Mouse (Mus musculus) heart, embryonic 13.5 days (tissue): ENCODE measurements at regions not wholly inside any gene's neighbourhood (a gene's known extent, or its start where the extent isn't known, plus 50 kb on each side); places are given as distances from the start of the nearest gene placed in this dataset.

Experiments used
- ATAC-seq: fragments of 200-750 bp; cut with Nextera tagmentation; 2 replicates; pipeline ENCODE4 v1.8.0; 2017; ENCODE audit warnings: moderate TSS enrichment; ENCODE audit not compliant: insufficient number of reproducible peaks, low FRiP score, low TSS enrichment; ENCODE audit errors: extremely low read depth
- H3K27ac ChIP-seq: fragments of 300-500 bp; sonication (generic); replicated peaks from 2 replicates; pipeline ENCODE4 v1.5.1; 2015; ENCODE audit warnings: moderate library complexity, mild to moderate bottlenecking, inconsistent platforms
- H3K27me3 ChIP-seq: fragments of 300-500 bp; sonication (generic); replicated peaks from 2 replicates; pipeline ENCODE4 v1.6.1; 2015; ENCODE audit warnings: mild to moderate bottlenecking, inconsistent platforms
- H3K36me3 ChIP-seq: fragments of 300-500 bp; sonication (generic); 2 replicates; pipeline ENCODE4 v1.6.1; 2015; ENCODE audit warnings: mild to moderate bottlenecking, inconsistent platforms
- H3K4me1 ChIP-seq: fragments of 300-500 bp; sonication (generic); 2 replicates; pipeline ENCODE4 v1.6.1; 2015; ENCODE audit warnings: inconsistent platforms
- H3K4me2 ChIP-seq: fragments of 300-500 bp; sonication (generic); 2 replicates; pipeline ENCODE4 v1.6.1; 2015; ENCODE audit warnings: inconsistent platforms, mild to moderate bottlenecking, moderate library complexity
- H3K4me3 ChIP-seq: fragments of 300-500 bp; sonication (generic); 2 replicates; pipeline ENCODE4 v1.5.1; 2015; ENCODE audit warnings: moderate library complexity, mild to moderate bottlenecking, inconsistent platforms
- H3K9ac ChIP-seq: fragments of 300-500 bp; sonication (generic); 2 replicates; pipeline ENCODE4 v1.6.1; 2015; ENCODE audit warnings: inconsistent platforms, mild to moderate bottlenecking, moderate library complexity
- H3K9me3 ChIP-seq: fragments of 300-500 bp; sonication (generic); 2 replicates; pipeline ENCODE4 v1.6.1; 2016; ENCODE audit warnings: inconsistent platforms
- whole genome bisulfite sequencing: fragments of 180-500 bp; shearing (Covaris S2); methylation state at CpG from one replicate; pipeline ENCODE4 v1.1.7; 2015; ENCODE audit warnings: mixed read lengths; 5-methylcytosine and 5-hydroxymethylcytosine counted together

- ATAC-seq = no peak
- peaks cover 38% of the 10 kb centered on the region for H3K4me1 ChIP-seq
- H3K27ac ChIP-seq = no peak overlapping the region
- 36% methylated on average over 2 of the region's 2 CpGs for WGBS
- H3K36me3 ChIP-seq = no peaks in the 10 kb centered on the region
- no peak overlapping the region for H3K4me3 ChIP-seq
- H3K9me3 ChIP-seq = no peaks in the 10 kb centered on the region
- no peaks in the 10 kb centered on the region for H3K27me3 ChIP-seq
- no peak overlapping the region for H3K4me2 ChIP-seq
- H3K9ac ChIP-seq = no peak overlapping the region
Observed at GRCm38 (mm10) chr15:36899882-36900281, 107.7 kb downstream of the Zfp706 start.

- H3K36me3 ChIP-seq = no peaks in the 10 kb centered on the region
- no peak overlapping the region for H3K4me2 ChIP-seq
- peaks cover 38% of the 10 kb centered on the region for H3K4me1 ChIP-seq
- H3K27ac ChIP-seq = no peak overlapping the region
- H3K9ac ChIP-seq = no peak overlapping the region
- no peak for ATAC-seq
- no peaks in the 10 kb centered on the region for H3K9me3 ChIP-seq
- WGBS = 81% methylated on average over 11 of the region's 11 CpGs
- H3K4me3 ChIP-seq = no peak overlapping the region
- H3K27me3 ChIP-seq = no peaks in the 10 kb centered on the region
Observed at GRCm38 (mm10) chr15:36898857-36899523, 108.6 kb downstream of the Zfp706 start.

GRCm38 (mm10) chr15:36898326-36898725 lies 109.2 kb downstream of the Zfp706 start:
- Histone ChIP-seq H3K4me2 (no peak overlapping the region), H3K27me3 (no peaks in the 10 kb centered on the region), H3K4me3 (no peak overlapping the region), H3K9ac (no peak overlapping the region), H3K27ac (no peak overlapping the region), H3K9me3 (no peaks in the 10 kb centered on the region), H3K36me3 (no peaks in the 10 kb centered on the region), H3K4me1 (peaks cover 35% of the 10 kb centered on the region)
- ATAC-seq = no peak
- WGBS = 78% methylated on average over 6 of the region's 6 CpGs

GRCm38 (mm10) chr15:36896265-36896664 lies 111.3 kb downstream of the Zfp706 start:
- WGBS = 78% methylated on average over 4 of the region's 4 CpGs
- H3K27me3 ChIP-seq = no peaks in the 10 kb centered on the region
- no peaks in the 10 kb centered on the region for H3K36me3 ChIP-seq
- peaks cover 37% of the 10 kb centered on the region for H3K4me1 ChIP-seq
- H3K9ac ChIP-seq = no peak overlapping the region
- no peak for ATAC-seq
- no peaks in the 10 kb centered on the region for H3K9me3 ChIP-seq
- no peak overlapping the region for H3K27ac ChIP-seq
- H3K4me3 ChIP-seq = no peak overlapping the region
- H3K4me2 ChIP-seq = no peak overlapping the region

- no peak for ATAC-seq
- Histone ChIP-seq H3K4me1 (peaks cover 27% of the 10 kb centered on the region), H3K4me3 (no peak overlapping the region), H3K9ac (no peak overlapping the region), H3K9me3 (no peaks in the 10 kb centered on the region), H3K27me3 (no peaks in the 10 kb centered on the region), H3K36me3 (no peaks in the 10 kb centered on the region), H3K27ac (no peak overlapping the region), H3K4me2 (no peak overlapping the region)
- 75% methylated on average over 4 of the region's 4 CpGs for WGBS
Observed at GRCm38 (mm10) chr15:36895031-36895430, 112.5 kb downstream of the Zfp706 start.

GRCm38 (mm10) chr15:36893407-36893969 lies 114.1 kb downstream of the Zfp706 start:
- H3K27ac ChIP-seq = no peak overlapping the region
- H3K9me3 ChIP-seq = no peaks in the 10 kb centered on the region
- H3K27me3 ChIP-seq = no peaks in the 10 kb centered on the region
- H3K4me1 ChIP-seq = peaks cover 37% of the 10 kb centered on the region
- WGBS = 47% methylated on average over 4 of the region's 4 CpGs
- no peak for ATAC-seq
- H3K36me3 ChIP-seq = no peaks in the 10 kb centered on the region
- no peak overlapping the region for H3K4me2 ChIP-seq
- no peak overlapping the region for H3K9ac ChIP-seq
- H3K4me3 ChIP-seq = no peak overlapping the region

- Histone ChIP-seq H3K4me3 (no peak overlapping the region), H3K4me2 (peak overlapping the region; percentile 40), H3K4me1 (peaks cover 37% of the 10 kb centered on the region), H3K9ac (peak overlapping the region; percentile 41; the same call in 1 of the 2 replicates), H3K36me3 (no peaks in the 10 kb centered on the region), H3K27ac (no peak overlapping the region), H3K27me3 (no peaks in the 10 kb centered on the region), H3K9me3 (no peaks in the 10 kb centered on the region)
- WGBS = 14% methylated on average over 15 of the region's 15 CpGs
- ATAC-seq = no peak
Observed at GRCm38 (mm10) chr15:36892576-36893205, 114.9 kb downstream of the Zfp706 start.

- Histone ChIP-seq H3K9ac (no peak overlapping the region; the same call in 1 of the 2 replicates), H3K4me3 (no peak overlapping the region), H3K27ac (no peak overlapping the region), H3K9me3 (no peaks in the 10 kb centered on the region), H3K36me3 (no peaks in the 10 kb centered on the region), H3K4me1 (peaks cover 37% of the 10 kb centered on the region), H3K27me3 (no peaks in the 10 kb centered on the region), H3K4me2 (no peak overlapping the region)
- 24% methylated on average over 12 of the region's 12 CpGs for WGBS
- ATAC-seq = no peak
Observed at GRCm38 (mm10) chr15:36891851-36892250, 115.7 kb downstream of the Zfp706 start.

- ATAC-seq = no peak
- H3K27me3 ChIP-seq = no peaks in the 10 kb centered on the region
- H3K4me1 ChIP-seq = peaks cover 37% of the 10 kb centered on the region
- no peak overlapping the region for H3K4me2 ChIP-seq
- H3K27ac ChIP-seq = no peak overlapping the region
- H3K36me3 ChIP-seq = no peaks in the 10 kb centered on the region
- no peak overlapping the region for H3K4me3 ChIP-seq
- WGBS = 64% methylated on average over 1 of the region's 1 CpGs
- no peaks in the 10 kb centered on the region for H3K9me3 ChIP-seq
- no peak overlapping the region for H3K9ac ChIP-seq
Observed at GRCm38 (mm10) chr15:36891296-36891695, 116.3 kb downstream of the Zfp706 start.

- H3K27me3 ChIP-seq = no peaks in the 10 kb centered on the region
- peaks cover 55% of the 10 kb centered on the region for H3K4me1 ChIP-seq
- no peak overlapping the region for H3K9ac ChIP-seq
- no peak overlapping the region for H3K27ac ChIP-seq
- no peak overlapping the region for H3K4me2 ChIP-seq
- no peak for ATAC-seq
- H3K9me3 ChIP-seq = no peaks in the 10 kb centered on the region
- 57% methylated on average over 3 of the region's 3 CpGs for WGBS
- H3K36me3 ChIP-seq = no peaks in the 10 kb centered on the region
- no peak overlapping the region for H3K4me3 ChIP-seq
Observed at GRCm38 (mm10) chr15:36889072-36889471, 118.5 kb downstream of the Zfp706 start.

GRCm38 (mm10) chr15:36888351-36889069 lies 119.1 kb downstream of the Zfp706 start:
- no peak for ATAC-seq
- Histone ChIP-seq H3K4me2 (no peak overlapping the region), H3K9ac (no peak overlapping the region), H3K9me3 (0 out of 2 replicates have a peak, but pooled peaks cover 3% of the 10 kb centered on the region), H3K4me3 (no peak overlapping the region), H3K4me1 (peaks cover 54% of the 10 kb centered on the region), H3K27ac (no peak overlapping the region), H3K36me3 (no peaks in the 10 kb centered on the region), H3K27me3 (no peaks in the 10 kb centered on the region)
- 72% methylated on average over 11 of the region's 11 CpGs for WGBS
